Mouse (Mus musculus): Measurements from ENCODE around the gene Dcaf8. TPM values are rescaled to one million over a fixed set of nuclear protein-coding genes. Genes with fewer than 3 reads are reported as not detected.

Gene Dcaf8
- polyA plus RNA-seq, 1 experiment from 2014 or later, result 140 TPM

GRCm38 (mm10) chr1:172198316-172198715 is 50.4 kb downstream of the Dcaf8 start:
- Histone ChIP-seq H3K4me3 (replicated peaks) (no peak overlapping the region), H3K4me1 (peaks cover 30% of the 10 kb centered on the region), H3K9me3 (replicated peaks) (no peaks in the 10 kb centered on the region), H3K27ac (replicated peaks) (no peak overlapping the region), H3K9ac (no peak overlapping the region), H3K4me2 (replicated peaks) (no peak overlapping the region), H3K27me3 (no peaks in the 10 kb centered on the region), H3K36me3 (peaks cover 73% of the 10 kb centered on the region)
- ATAC-seq (ENCODE audit: insufficient number of reproducible peaks, low FRiP score, low TSS enrichment, low read depth), result no peak
- WGBS, result 88% methylated on average over 8 of the region's 8 CpGs

- Histone ChIP-seq H3K27me3 (no peaks in the 10 kb centered on the region), H3K9me3 (replicated peaks) (no peaks in the 10 kb centered on the region), H3K4me3 (replicated peaks) (no peak overlapping the region), H3K27ac (replicated peaks) (no peak overlapping the region), H3K36me3 (peaks cover 67% of the 10 kb centered on the region), H3K4me1 (peaks cover 37% of the 10 kb centered on the region), H3K9ac (no peak overlapping the region), H3K4me2 (replicated peaks) (no peak overlapping the region)
- ATAC-seq (ENCODE audit: insufficient number of reproducible peaks, low FRiP score, low TSS enrichment, low read depth), result no peak
- WGBS, result 91% methylated on average over 4 of the region's 4 CpGs
Measured at GRCm38 (mm10) chr1:172198996-172199395, 51.1 kb downstream of the Dcaf8 start.

- H3K27me3 ChIP-seq, result no peaks in the 10 kb centered on the region
- no peaks in the 10 kb centered on the region for H3K9me3 ChIP-seq (replicated peaks)
- H3K36me3 ChIP-seq, result peaks cover 55% of the 10 kb centered on the region
- no peak overlapping the region for H3K4me3 ChIP-seq (replicated peaks)
- ATAC-seq (ENCODE audit: insufficient number of reproducible peaks, low FRiP score, low TSS enrichment, low read depth), result no peak
- no peak overlapping the region for H3K9ac ChIP-seq
- H3K4me1 ChIP-seq, result peaks cover 48% of the 10 kb centered on the region
- H3K4me2 ChIP-seq (replicated peaks), result no peak overlapping the region
- 71% methylated on average over 5 of the region's 5 CpGs for WGBS
- H3K27ac ChIP-seq (replicated peaks), result no peak overlapping the region
Measured at GRCm38 (mm10) chr1:172200161-172200560, 52.3 kb downstream of the Dcaf8 start.

- no peak for ATAC-seq (ENCODE audit: insufficient number of reproducible peaks, low FRiP score, low TSS enrichment, low read depth)
- H3K9ac ChIP-seq, result no peak overlapping the region
- H3K4me2 ChIP-seq (replicated peaks), result no peak overlapping the region
- H3K4me1 ChIP-seq, result peaks cover 56% of the 10 kb centered on the region
- no peaks in the 10 kb centered on the region for H3K9me3 ChIP-seq (replicated peaks)
- no peak overlapping the region for H3K27ac ChIP-seq (replicated peaks)
- peaks cover 47% of the 10 kb centered on the region for H3K36me3 ChIP-seq
- H3K27me3 ChIP-seq, result no peaks in the 10 kb centered on the region
- H3K4me3 ChIP-seq (replicated peaks), result no peak overlapping the region
- 31% methylated on average over 7 of the region's 7 CpGs for WGBS
Measured at GRCm38 (mm10) chr1:172200871-172201447, 53.1 kb downstream of the Dcaf8 start.

- no peak for ATAC-seq (ENCODE audit: insufficient number of reproducible peaks, low FRiP score, low TSS enrichment, low read depth)
- Histone ChIP-seq H3K36me3 (peaks cover 35% of the 10 kb centered on the region), H3K4me3 (replicated peaks) (no peak overlapping the region), H3K4me1 (peaks cover 66% of the 10 kb centered on the region), H3K27me3 (no peaks in the 10 kb centered on the region), H3K9ac (no peak overlapping the region), H3K27ac (replicated peaks) (peak overlapping the region; percentile 3; the same call in 1 of the 2 replicates), H3K9me3 (replicated peaks) (no peaks in the 10 kb centered on the region), H3K4me2 (replicated peaks) (peak overlapping the region; percentile 15; the same call in 1 of the 2 replicates)
- 25% methylated on average over 14 of the region's 14 CpGs for WGBS
Measured at GRCm38 (mm10) chr1:172201967-172202880, 54.3 kb downstream of the Dcaf8 start.

GRCm38 (mm10) chr1:172202894-172203522 is 55.1 kb downstream of the Dcaf8 start:
- Histone ChIP-seq H3K4me3 (replicated peaks) (no peak overlapping the region), H3K36me3 (peaks cover 27% of the 10 kb centered on the region), H3K27ac (replicated peaks) (peak overlapping the region; percentile 45), H3K4me2 (replicated peaks) (0 out of 2 replicates have a peak overlapping the region, but pooled peaks have one; percentile 6), H3K9me3 (replicated peaks) (no peaks in the 10 kb centered on the region), H3K9ac (no peak overlapping the region), H3K4me1 (peaks cover 69% of the 10 kb centered on the region), H3K27me3 (no peaks in the 10 kb centered on the region)
- no peak for ATAC-seq (ENCODE audit: insufficient number of reproducible peaks, low FRiP score, low TSS enrichment, low read depth)
- WGBS, result 26% methylated on average over 2 of the region's 2 CpGs

GRCm38 (mm10) chr1:172203566-172203965 is 55.7 kb downstream of the Dcaf8 start:
- Histone ChIP-seq H3K27ac (replicated peaks) (peak overlapping the region; percentile 45), H3K36me3 (peaks cover 22% of the 10 kb centered on the region), H3K4me3 (replicated peaks) (no peak overlapping the region), H3K4me2 (replicated peaks) (peak overlapping the region; percentile 6; the same call in 1 of the 2 replicates), H3K4me1 (peaks cover 69% of the 10 kb centered on the region), H3K27me3 (no peaks in the 10 kb centered on the region), H3K9ac (no peak overlapping the region), H3K9me3 (replicated peaks) (no peaks in the 10 kb centered on the region)
- 15% methylated on average over 4 of the region's 4 CpGs for WGBS
- no peak for ATAC-seq (ENCODE audit: insufficient number of reproducible peaks, low FRiP score, low TSS enrichment, low read depth)

- no peaks in the 10 kb centered on the region for H3K27me3 ChIP-seq
- ATAC-seq (ENCODE audit: insufficient number of reproducible peaks, low FRiP score, low TSS enrichment, low read depth), result no peak
- H3K4me1 ChIP-seq, result peaks cover 69% of the 10 kb centered on the region
- H3K4me2 ChIP-seq (replicated peaks), result peak overlapping the region; percentile 6; the same call in 1 of the 2 replicates
- H3K9ac ChIP-seq, result no peak overlapping the region
- peaks cover 18% of the 10 kb centered on the region for H3K36me3 ChIP-seq
- no peak overlapping the region for H3K4me3 ChIP-seq (replicated peaks)
- H3K27ac ChIP-seq (replicated peaks), result peak overlapping the region; percentile 45
- WGBS, result 30% methylated on average over 9 of the region's 9 CpGs
- H3K9me3 ChIP-seq (replicated peaks), result no peaks in the 10 kb centered on the region
Measured at GRCm38 (mm10) chr1:172204033-172204813, 56.3 kb downstream of the Dcaf8 start.

GRCm38 (mm10) chr1:172204814-172205740 is 57.2 kb downstream of the Dcaf8 start:
- Histone ChIP-seq H3K36me3 (peaks cover 10% of the 10 kb centered on the region; the same call in 1 of the 2 replicates), H3K27me3 (no peaks in the 10 kb centered on the region), H3K4me3 (replicated peaks) (peak overlapping the region; percentile 64), H3K4me2 (replicated peaks) (peak overlapping the region; percentile 52), H3K27ac (replicated peaks) (0 out of 2 replicates have a peak overlapping the region, but pooled peaks have one; percentile 45), H3K4me1 (peaks cover 69% of the 10 kb centered on the region), H3K9ac (no peak overlapping the region), H3K9me3 (replicated peaks) (no peaks in the 10 kb centered on the region)
- ATAC-seq (ENCODE audit: insufficient number of reproducible peaks, low FRiP score, low TSS enrichment, low read depth), result no peak
- WGBS, result 42% methylated on average over 15 of the region's 15 CpGs

- Histone ChIP-seq H3K4me3 (replicated peaks) (peak overlapping the region; percentile 64), H3K36me3 (0 out of 2 replicates have a peak, but pooled peaks cover 6% of the 10 kb centered on the region), H3K9me3 (replicated peaks) (no peaks in the 10 kb centered on the region), H3K4me1 (peaks cover 65% of the 10 kb centered on the region), H3K4me2 (replicated peaks) (peak overlapping the region; percentile 52), H3K27ac (replicated peaks) (peak overlapping the region; percentile 87; the same call in 1 of the 2 replicates), H3K9ac (no peak overlapping the region), H3K27me3 (no peaks in the 10 kb centered on the region)
- WGBS, result 11% methylated on average over 3 of the region's 3 CpGs
- ATAC-seq (ENCODE audit: insufficient number of reproducible peaks, low FRiP score, low TSS enrichment, low read depth), result no peak
Measured at GRCm38 (mm10) chr1:172205741-172206087, 57.8 kb downstream of the Dcaf8 start.
